Mouse (Mus musculus): ENCODE measurements around the gene Dhx57. TPM values are rescaled to one million over a fixed set of nuclear protein-coding genes. Genes with fewer than 3 reads are reported as not detected.
A peak's percentile ranks its signal among the peaks of the same experiment; 100 is the strongest.
"Not testable (repeated sequence)": the region's sequence is repeated elsewhere in the genome, so short reads cannot be mapped to it uniquely, and the experiment has no call there.

Dhx57 gene
- polyA plus RNA-seq, 1 experiment from 2014 or later: 22.2 TPM

GRCm38 (mm10) chr17:80289280-80290073 is 799 bp downstream of the Dhx57 start:
- no peak for DNase-seq (ENCODE audit: low spot score)
- peaks cover 14% of the 10 kb centered on the region for H3K4me1 ChIP-seq
- H3K4me3 ChIP-seq: peak overlapping the region; percentile 80
- H3K27me3 ChIP-seq (ENCODE audit: low read depth, poor library complexity, severe bottlenecking): no peaks in the 10 kb centered on the region
- no peaks in the 10 kb centered on the region for H3K9me3 ChIP-seq (replicated peaks)
- H3K27ac ChIP-seq: peak overlapping the region; percentile 88
- WGBS: 2% methylated on average over 30 of the region's 30 CpGs
- H3K36me3 ChIP-seq: no peaks in the 10 kb centered on the region

DNA sequence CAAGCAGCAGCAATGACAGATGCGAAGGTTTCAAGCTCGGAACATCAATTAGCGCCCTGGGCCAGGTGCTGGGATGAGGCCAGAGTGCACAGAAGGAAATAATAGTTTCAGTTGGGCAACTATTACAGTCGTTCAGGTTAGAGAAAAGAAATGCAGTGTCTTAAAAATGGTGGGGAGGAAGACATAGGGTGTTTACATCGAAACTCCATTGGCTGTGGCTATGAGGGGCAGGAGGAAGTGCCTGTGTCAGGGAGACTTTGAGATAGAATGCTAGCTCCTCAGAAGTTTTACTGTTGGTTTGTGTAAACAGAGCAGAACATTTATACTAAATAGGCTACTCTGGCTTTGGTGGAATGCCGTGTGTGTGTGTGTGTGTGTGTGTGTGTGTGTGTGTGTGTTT is 2.3 kb downstream of the Dhx57 start:
- no peak for DNase-seq (ENCODE audit: low spot score)
- Histone ChIP-seq H3K4me3 (no peak overlapping the region), H3K27ac (no peak overlapping the region), H3K36me3 (no peaks in the 10 kb centered on the region), H3K4me1 (peaks cover 14% of the 10 kb centered on the region), H3K9me3 (replicated peaks) (no peaks in the 10 kb centered on the region), H3K27me3 (ENCODE audit: low read depth, poor library complexity, severe bottlenecking) (no peaks in the 10 kb centered on the region)
- 77% methylated on average over 6 of the region's 6 CpGs for WGBS

- WGBS: 90% methylated on average over 4 of the region's 4 CpGs
- DNase-seq (ENCODE audit: low spot score): no peak
- no peak overlapping the region for H3K27ac ChIP-seq
Measured at GRCm38 (mm10) chr17:80284446-80284845, 5.8 kb downstream of the Dhx57 start.

DNA sequence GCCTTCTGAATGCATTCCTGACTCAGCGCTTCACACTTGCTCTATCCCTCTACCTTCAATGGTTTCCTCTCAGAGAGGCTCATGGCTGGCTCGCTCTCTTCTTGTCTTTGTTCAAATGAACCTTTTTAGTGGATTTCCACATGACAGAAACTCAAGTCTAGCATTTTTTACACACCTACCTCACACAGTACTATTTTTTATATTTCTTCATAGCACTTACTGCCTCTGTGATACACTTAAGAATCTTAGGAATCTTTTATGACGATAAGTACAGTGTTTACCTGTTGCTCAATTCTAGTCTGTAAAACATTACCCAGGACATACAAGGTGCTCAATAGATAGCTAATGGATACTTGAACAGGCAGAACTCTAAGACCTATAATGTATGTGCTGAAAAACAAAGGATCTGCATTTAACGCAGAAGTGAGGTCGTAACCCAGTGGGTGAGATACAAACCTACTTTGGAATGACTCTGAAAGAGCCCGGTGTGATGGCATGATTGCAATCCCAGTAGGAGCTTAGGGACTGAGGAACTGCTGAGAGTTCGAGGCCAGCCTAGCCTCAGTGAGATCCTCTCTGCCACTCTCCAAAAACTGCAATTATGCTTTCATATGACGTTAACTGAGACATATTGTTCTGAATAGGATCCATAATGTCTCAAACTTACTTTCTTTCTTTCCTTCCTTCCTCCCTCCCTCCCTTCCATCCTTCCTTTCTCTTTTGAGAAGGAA is 10.8 kb downstream of the Dhx57 start:
- H3K36me3 ChIP-seq: peaks cover 61% of the 10 kb centered on the region

More at GRCm38 (mm10) chr17:80284446-80284845, 5.8 kb downstream of the Dhx57 start:
- Histone ChIP-seq H3K27me3 (ENCODE audit: low read depth, poor library complexity, severe bottlenecking) (no peaks in the 10 kb centered on the region), H3K9me3 (replicated peaks) (no peaks in the 10 kb centered on the region), H3K4me1 (peaks cover 14% of the 10 kb centered on the region), H3K36me3 (peaks cover 18% of the 10 kb centered on the region), H3K4me3 (no peak overlapping the region)

DNA sequence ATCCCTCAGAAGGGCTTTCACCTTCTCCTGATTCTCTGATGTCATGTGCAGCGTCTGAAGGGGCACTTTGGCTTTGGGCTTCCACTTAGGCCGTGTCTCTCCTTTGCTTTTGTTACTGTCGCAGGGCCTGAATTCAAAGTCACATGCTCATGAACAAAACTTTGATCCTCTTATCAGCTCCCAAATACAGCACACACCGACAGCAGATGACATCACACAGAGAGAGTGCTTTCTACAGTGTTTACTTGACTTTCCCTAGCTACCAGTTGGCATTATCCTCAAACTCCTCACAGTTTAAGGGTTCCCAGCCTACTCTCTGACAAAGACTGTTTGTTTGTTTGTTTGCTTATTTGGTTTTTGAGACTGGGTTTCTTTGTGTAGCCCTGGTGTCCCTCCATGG is 12.0 kb downstream of the Dhx57 start:
- no peaks in the 10 kb centered on the region for H3K4me1 ChIP-seq
- H3K36me3 ChIP-seq: peaks cover 73% of the 10 kb centered on the region
- no peak overlapping the region for H3K27ac ChIP-seq
- H3K4me3 ChIP-seq: no peak overlapping the region
- H3K9me3 ChIP-seq (replicated peaks): no peaks in the 10 kb centered on the region
- 93% methylated on average over 4 of the region's 4 CpGs for WGBS
- no peaks in the 10 kb centered on the region for H3K27me3 ChIP-seq (ENCODE audit: low read depth, poor library complexity, severe bottlenecking)
- DNase-seq (ENCODE audit: low spot score): no peak

More for the DNA sequence above, 10.8 kb downstream of the Dhx57 start:
- Histone ChIP-seq H3K9me3 (replicated peaks) (no peaks in the 10 kb centered on the region), H3K4me1 (no peaks in the 10 kb centered on the region), H3K27ac (no peak overlapping the region), H3K27me3 (ENCODE audit: low read depth, poor library complexity, severe bottlenecking) (no peaks in the 10 kb centered on the region), H3K4me3 (no peak overlapping the region)
- whole genome bisulfite sequencing: 94% methylated on average over 8 of the region's 8 CpGs
- DNase-seq (ENCODE audit: low spot score): no peak

DNA sequence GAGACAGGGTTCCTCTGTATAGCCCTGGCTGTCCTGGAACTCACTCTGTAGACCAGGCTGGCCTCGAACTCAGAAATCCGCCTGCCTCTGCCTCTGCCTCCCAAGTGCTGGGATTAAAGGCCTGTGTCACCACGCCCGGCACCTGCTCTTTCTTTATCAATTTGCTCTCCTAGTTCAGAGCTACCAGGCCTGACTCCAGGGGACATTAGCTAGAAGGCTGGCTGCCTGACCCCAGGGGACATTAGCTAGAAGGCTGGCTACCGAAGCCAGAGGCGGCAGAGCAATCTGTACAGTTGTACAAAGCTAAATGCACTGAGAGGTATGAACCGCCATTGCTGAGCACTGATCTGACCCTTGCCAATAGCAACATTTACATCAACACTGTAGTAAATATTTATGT is 19.7 kb downstream of the Dhx57 start:
- H3K4me1 ChIP-seq; H3K9me3 ChIP-seq (replicated peaks); DNase-seq (ENCODE audit: low spot score); H3K27me3 ChIP-seq (ENCODE audit: low read depth, poor library complexity, severe bottlenecking); H3K4me3 ChIP-seq; H3K27ac ChIP-seq: not testable (repeated sequence)
- 93% methylated on average over 7 of the region's 7 CpGs for WGBS
- H3K36me3 ChIP-seq: peaks cover 93% of the 10 kb centered on the region

DNA sequence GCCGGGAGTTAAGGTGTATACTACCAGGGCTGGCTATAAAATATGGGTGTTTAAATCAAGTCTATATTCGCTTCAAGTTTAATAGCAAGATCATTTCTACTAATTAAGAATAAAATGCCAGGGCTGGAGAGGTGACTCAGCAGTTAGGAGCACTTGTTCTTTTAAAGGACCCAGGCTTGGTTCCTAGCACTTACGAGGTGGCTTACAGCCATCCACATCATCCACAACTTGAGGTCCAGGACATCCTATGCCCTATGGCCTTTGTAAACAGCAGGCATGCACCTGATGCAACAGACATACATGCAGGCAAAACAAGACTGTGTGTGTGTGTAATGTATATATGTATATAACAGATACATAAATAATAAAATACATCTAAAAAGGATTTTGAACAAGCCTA is 22.1 kb downstream of the Dhx57 start:
- DNase-seq (ENCODE audit: low spot score): no peak
- no peaks in the 10 kb centered on the region for H3K4me1 ChIP-seq
- H3K27ac ChIP-seq: no peak overlapping the region
- H3K4me3 ChIP-seq: no peak overlapping the region
- H3K27me3 ChIP-seq (ENCODE audit: low read depth, poor library complexity, severe bottlenecking): no peaks in the 10 kb centered on the region
- no peaks in the 10 kb centered on the region for H3K9me3 ChIP-seq (replicated peaks)
- H3K36me3 ChIP-seq: peaks cover 94% of the 10 kb centered on the region
- WGBS: 94% methylated on average over 3 of the region's 3 CpGs

GRCm38 (mm10) chr17:80267065-80267464 is 23.2 kb downstream of the Dhx57 start:
- H3K4me3 ChIP-seq: no peak overlapping the region
- DNase-seq (ENCODE audit: low spot score): no peak
- no peaks in the 10 kb centered on the region for H3K27me3 ChIP-seq (ENCODE audit: low read depth, poor library complexity, severe bottlenecking)
- H3K4me1 ChIP-seq: no peaks in the 10 kb centered on the region
- no peak overlapping the region for H3K27ac ChIP-seq
- H3K36me3 ChIP-seq: peaks cover 92% of the 10 kb centered on the region
- H3K9me3 ChIP-seq (replicated peaks): no peaks in the 10 kb centered on the region
- WGBS: 95% methylated on average over 4 of the region's 4 CpGs

DNA sequence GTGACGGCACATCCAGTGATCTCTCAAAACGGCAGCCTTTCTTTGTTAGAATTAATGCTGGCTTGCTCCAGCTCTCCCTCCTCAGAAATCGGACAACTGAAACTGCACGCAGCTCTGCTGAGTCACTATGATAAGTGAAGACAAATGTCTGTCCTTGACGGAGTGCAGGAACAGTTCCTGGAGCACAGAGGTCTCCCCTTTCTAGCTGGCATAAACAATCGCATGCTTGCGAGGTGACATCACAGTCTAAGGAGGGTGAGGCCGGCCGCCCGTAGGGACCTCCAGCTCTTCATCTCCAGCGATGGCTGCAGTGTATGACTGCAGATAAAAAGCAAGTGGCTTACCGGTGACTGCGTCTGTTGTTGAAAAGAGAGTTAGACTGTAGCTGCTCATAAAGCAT is 35.1 kb downstream of the Dhx57 start:
- Histone ChIP-seq H3K4me3 (no peak overlapping the region), H3K4me1 (peaks cover 2% of the 10 kb centered on the region; the same call in 1 of the 2 replicates), H3K36me3 (peaks cover 99% of the 10 kb centered on the region), H3K27ac (no peak overlapping the region), H3K9me3 (replicated peaks) (no peaks in the 10 kb centered on the region), H3K27me3 (ENCODE audit: low read depth, poor library complexity, severe bottlenecking) (no peaks in the 10 kb centered on the region)
- DNase-seq (ENCODE audit: low spot score): no peak
- WGBS: 49% methylated on average over 13 of the region's 13 CpGs

DNA sequence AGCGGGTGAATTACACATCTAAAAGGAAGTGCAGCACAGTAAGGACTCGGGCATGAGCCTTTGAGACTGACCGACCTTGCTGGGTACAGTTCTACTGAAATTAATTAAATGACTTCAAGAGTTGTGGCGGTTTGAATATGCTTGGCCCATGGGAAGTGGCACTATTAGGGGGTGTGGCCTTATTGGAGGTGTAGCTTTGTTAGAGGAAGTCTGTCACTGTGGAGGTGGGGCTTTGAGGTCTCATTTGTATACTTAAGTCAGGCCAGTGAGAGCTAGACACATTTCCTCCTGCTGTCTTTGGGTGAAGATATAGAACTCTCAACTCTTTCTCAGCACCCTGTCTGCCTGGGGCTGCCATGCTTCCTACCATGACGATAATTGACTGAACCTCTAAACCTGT is 35.9 kb downstream of the Dhx57 start:
- Histone ChIP-seq H3K4me3 (no peak overlapping the region), H3K36me3 (peaks cover 100% of the 10 kb centered on the region), H3K4me1 (peaks cover 2% of the 10 kb centered on the region; the same call in 1 of the 2 replicates), H3K27me3 (ENCODE audit: low read depth, poor library complexity, severe bottlenecking) (no peaks in the 10 kb centered on the region), H3K27ac (no peak overlapping the region), H3K9me3 (replicated peaks) (no peaks in the 10 kb centered on the region)
- WGBS: 96% methylated on average over 5 of the region's 5 CpGs
- no peak for DNase-seq (ENCODE audit: low spot score)

DNA sequence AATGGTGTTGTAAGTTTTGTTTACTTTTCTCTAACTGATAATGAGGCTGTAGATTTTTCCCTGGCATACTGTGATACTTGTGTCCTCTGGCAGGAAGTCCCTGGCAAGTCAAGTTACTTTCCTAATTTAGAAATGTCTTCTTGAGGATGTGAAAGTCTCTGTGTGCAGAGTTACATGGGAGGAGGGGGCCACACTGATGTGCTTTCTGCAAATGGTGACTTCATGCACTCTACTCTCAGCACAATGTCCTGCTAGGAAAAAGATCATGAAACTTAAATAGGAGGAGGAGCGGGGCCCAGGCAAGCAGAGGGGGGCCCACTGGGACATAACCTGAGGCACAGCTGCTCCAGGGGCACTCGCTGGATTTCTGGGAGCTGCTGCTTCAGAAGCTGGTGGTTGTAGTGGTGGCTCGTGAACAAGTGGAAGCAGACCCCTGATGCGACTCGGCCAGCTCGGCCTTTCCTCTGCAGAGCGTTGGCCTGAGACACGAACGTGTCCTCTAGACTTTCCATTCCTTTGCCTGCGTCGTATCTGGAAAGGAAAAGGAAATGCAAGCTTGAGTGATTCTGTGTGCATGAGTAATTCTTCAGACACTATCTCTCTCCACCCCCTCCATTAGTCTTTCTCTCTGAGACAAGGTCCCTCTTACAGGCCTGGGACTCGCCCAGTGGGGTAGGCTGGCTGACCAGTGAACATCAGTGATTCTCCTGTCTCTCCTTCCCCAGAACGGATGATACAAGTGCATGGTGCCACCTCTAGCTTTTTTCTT is 37.3 kb downstream of the Dhx57 start:
- no peak overlapping the region for H3K27ac ChIP-seq
- no peak overlapping the region for H3K4me3 ChIP-seq
- no peak for DNase-seq (ENCODE audit: low spot score)
- peaks cover 2% of the 10 kb centered on the region; the same call in 1 of the 2 replicates for H3K4me1 ChIP-seq
- H3K27me3 ChIP-seq (ENCODE audit: low read depth, poor library complexity, severe bottlenecking): no peaks in the 10 kb centered on the region
- 89% methylated on average over 13 of the region's 13 CpGs for WGBS
- H3K36me3 ChIP-seq: peaks cover 100% of the 10 kb centered on the region
- H3K9me3 ChIP-seq (replicated peaks): no peaks in the 10 kb centered on the region

- no peak for DNase-seq (ENCODE audit: low spot score)
Measured at GRCm38 (mm10) chr17:80243116-80243515, 47.2 kb downstream of the Dhx57 start.

DNA sequence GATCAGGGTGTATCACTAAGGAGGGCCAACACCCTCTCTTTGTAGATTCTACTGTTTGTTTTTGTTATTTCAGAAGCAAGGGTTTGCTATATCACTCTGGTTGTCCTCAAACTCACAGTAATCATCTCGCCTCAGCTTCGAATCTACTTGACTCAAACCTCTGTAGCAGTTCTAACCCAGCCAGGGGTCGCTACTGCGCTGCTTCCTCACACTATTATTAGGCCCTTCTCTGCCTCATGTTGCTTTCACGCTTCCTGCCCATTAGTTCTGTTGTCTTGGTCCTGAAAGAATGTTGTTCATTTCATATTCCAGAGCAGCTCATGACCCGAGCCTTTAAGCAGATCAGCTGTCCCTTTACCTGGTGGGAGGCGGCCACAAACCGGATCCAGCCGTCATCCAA is 48.7 kb downstream of the Dhx57 start:
- Histone ChIP-seq H3K4me3 (no peak overlapping the region), H3K9me3 (replicated peaks) (no peaks in the 10 kb centered on the region), H3K27ac (no peak overlapping the region), H3K36me3 (peaks cover 94% of the 10 kb centered on the region), H3K27me3 (ENCODE audit: low read depth, poor library complexity, severe bottlenecking) (no peaks in the 10 kb centered on the region), H3K4me1 (no peaks in the 10 kb centered on the region)
- 93% methylated on average over 9 of the region's 9 CpGs for WGBS
- no peak for DNase-seq (ENCODE audit: low spot score)

More at GRCm38 (mm10) chr17:80243116-80243515, 47.2 kb downstream of the Dhx57 start:
- Histone ChIP-seq H3K27me3 (ENCODE audit: low read depth, poor library complexity, severe bottlenecking) (no peaks in the 10 kb centered on the region), H3K27ac (no peak overlapping the region), H3K36me3 (peaks cover 98% of the 10 kb centered on the region), H3K4me1 (no peaks in the 10 kb centered on the region), H3K4me3 (no peak overlapping the region), H3K9me3 (replicated peaks) (no peaks in the 10 kb centered on the region)
- 52% methylated on average over 13 of the region's 13 CpGs for WGBS
